Mouse (Mus musculus): Measurements from ENCODE around the gene Lrmp.

- TF ChIP-seq POLR2A (IDR thresholded peaks at IDR 0.05; ENCODE audit: control insufficient read depth, extremely low read depth, insufficient read depth, low read length, poor library complexity) (no peak), CTCF (IDR thresholded peaks at IDR 0.05; ENCODE audit: borderline replicate concordance, control insufficient read depth, extremely low read depth, insufficient read depth, low read length, poor library complexity) (no peak)
Observed at GRCm38 (mm10) chr6:145115476-145116097, at the start of gene Lrmp.

Measured in thymus, adult 2 months (tissue).